9 mouse cellular contexts compared by ENCODE assay signal in the genomic region with DNA sequence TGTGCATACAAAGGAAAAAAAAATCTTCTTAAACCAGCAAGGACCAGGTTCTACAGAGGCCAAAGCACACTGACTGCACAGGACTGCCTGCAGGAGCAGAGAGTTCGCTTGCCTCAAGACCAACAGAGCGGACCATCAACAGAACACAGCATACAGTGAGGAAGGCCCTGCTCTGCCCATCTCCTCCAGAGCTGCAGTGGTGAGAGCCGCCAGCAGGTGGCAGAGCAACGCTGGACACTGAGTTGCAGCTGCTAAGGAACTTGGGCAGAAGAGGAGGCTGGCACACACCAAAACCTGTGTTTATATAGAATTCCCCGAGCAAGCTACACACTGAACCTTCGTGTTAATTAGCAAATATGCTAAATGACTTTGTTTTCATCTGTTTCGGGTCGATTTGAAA. TPM values are rescaled to one million over a fixed set of nuclear protein-coding genes. Genes with fewer than 3 reads are reported as not detected.
DNase-seq lines count a peak whose midpoint lies in the region; ATAC-seq and TF ChIP-seq lines count a peak whose summit lies in the region.
"Had no signal": no experiment of that assay in that cellular context is flagged by ENCODE, and none has a peak within 500 bp of the region (broad histone marks: within the 10 kb centered on the region; RNA-seq: fewer than 3 reads in every experiment).

No protein-coding gene starts in this region.

- H3K27me3 ChIP-seq in E14TG2a.4 (ENCODE audit: insufficient read depth, low read length), result no peaks in the 10 kb centered on the region
- H3K27me3 ChIP-seq in forebrain, embryonic 10.5 days (ENCODE audit: poor library complexity, severe bottlenecking), result no peaks in the 10 kb centered on the region
- H3K27me3 ChIP-seq in liver, postnatal 0 days (ENCODE audit: insufficient read depth, low read length), result no peaks in the 10 kb centered on the region
- no peaks in the 10 kb centered on the region for H3K27me3 ChIP-seq in neural tube, embryonic 15.5 days (replicated peaks)
- no peaks in the 10 kb centered on the region for H3K27me3 ChIP-seq in testis, adult 2 months (ENCODE audit: control insufficient read depth, insufficient read depth, low read length)
- H3K27me3 ChIP-seq: heart, embryonic 13.5 days had no signal

- no peak overlapping the region for H3K27ac ChIP-seq in forebrain, embryonic 10.5 days
- H3K27ac ChIP-seq in liver, postnatal 0 days (ENCODE audit: low read depth), result no peak overlapping the region
- no peak overlapping the region for H3K27ac ChIP-seq in neural tube, embryonic 15.5 days (replicated peaks)
- no peak overlapping the region for H3K27ac ChIP-seq in testis, adult 2 months (ENCODE audit: control insufficient read depth, insufficient read depth, low read depth, low read length)
- H3K27ac ChIP-seq: heart, embryonic 13.5 days had no signal

- DNase-seq in brain, embryonic 18.5 days (ENCODE audit: low read depth, low spot score), result peak; percentile 56
- DNase-seq in forebrain, embryonic 10.5 days (ENCODE audit: extremely low spot score, low spot score), result peak; percentile 76
- peak; percentile 42 for DNase-seq in heart, postnatal 25 days (ENCODE audit: low spot score)
- DNase-seq in large intestine, adult 2 months (ENCODE audit: low read depth, low spot score), result peak; percentile 35
- peak; percentile 83 for DNase-seq in liver, postnatal 0 days

- no peak overlapping the region for H3K4me2 ChIP-seq in liver, postnatal 0 days (ENCODE audit: low read depth, low read length)
- H3K4me2 ChIP-seq in neural tube, embryonic 15.5 days, result no peak overlapping the region
- H3K4me2 ChIP-seq: heart, embryonic 13.5 days had no signal

- intact Hi-C loops in heart, postnatal 25 days (cut with DNase I), result loop anchor here (2.0 kb wide), 1 partner anchor 150 kb away; no protein-coding TSS in a partner anchor

- TF ChIP-seq CTCF in E14TG2a.4 (conservative IDR thresholded peaks at IDR 0.05; ENCODE audit: low read length), result peak; percentile 87
- peak; percentile 93 for TF ChIP-seq CTCF in liver, postnatal 0 days (IDR thresholded peaks at IDR 0.05; ENCODE audit: low read depth)
- TF ChIP-seq CTCF in testis, adult 2 months (IDR thresholded peaks at IDR 0.05; ENCODE audit: control insufficient read depth, insufficient read depth, insufficient replicate concordance, low read depth, low read length), result peak; percentile 83; the same call in 1 of the 2 replicates

- H3K9me3 ChIP-seq in E14TG2a.4 (ENCODE audit: low read length), result no peaks in the 10 kb centered on the region
- no peaks in the 10 kb centered on the region for H3K9me3 ChIP-seq in forebrain, embryonic 10.5 days
- H3K9me3 ChIP-seq in liver, postnatal 0 days (ENCODE audit: low read length), result no peaks in the 10 kb centered on the region
- no peaks in the 10 kb centered on the region for H3K9me3 ChIP-seq in neural tube, embryonic 15.5 days (replicated peaks)
- H3K9me3 ChIP-seq: heart, embryonic 13.5 days had no signal

- TF ChIP-seq POLR2A in testis, adult 2 months (IDR thresholded peaks at IDR 0.05; ENCODE audit: control insufficient read depth, low read depth, low read length), result no peak

- no peak overlapping the region for H3K9ac ChIP-seq in liver, postnatal 0 days (replicated peaks)
- no peak overlapping the region for H3K9ac ChIP-seq in neural tube, embryonic 15.5 days (replicated peaks)
- H3K9ac ChIP-seq: heart, embryonic 13.5 days had no signal

- H3K4me1 ChIP-seq in E14TG2a.4 (replicated peaks; ENCODE audit: low read depth, low read length), result peaks cover 4% of the 10 kb centered on the region; the same call in 1 of the 2 replicates
- no peaks in the 10 kb centered on the region for H3K4me1 ChIP-seq in forebrain, embryonic 10.5 days
- no peaks in the 10 kb centered on the region for H3K4me1 ChIP-seq in liver, postnatal 0 days (ENCODE audit: insufficient read depth)
- 0 out of 2 replicates have a peak, but pooled peaks cover 3% of the 10 kb centered on the region for H3K4me1 ChIP-seq in neural tube, embryonic 15.5 days
- H3K4me1 ChIP-seq in testis, adult 2 months (ENCODE audit: control insufficient read depth, insufficient read depth, low read length), result no peaks in the 10 kb centered on the region
- H3K4me1 ChIP-seq: heart, embryonic 13.5 days had no signal

- TF ChIP-seq EP300 in liver, postnatal 0 days (IDR thresholded peaks at IDR 0.05; ENCODE audit: low read depth), result no peak

- ATAC-seq in liver, postnatal 0 days, result 0 out of 2 replicates have a peak, but pooled peaks have one; percentile 48
- peak; percentile 70; the same call in 1 of the 2 replicates for ATAC-seq in neural tube, embryonic 15.5 days (ENCODE audit: low FRiP score)

- no peak overlapping the region for H3K4me3 ChIP-seq in E14TG2a.4 (replicated peaks; ENCODE audit: low read length)
- no peak overlapping the region for H3K4me3 ChIP-seq in forebrain, embryonic 10.5 days
- H3K4me3 ChIP-seq in liver, postnatal 0 days (ENCODE audit: low read depth, low read length), result no peak overlapping the region
- no peak overlapping the region for H3K4me3 ChIP-seq in neural tube, embryonic 15.5 days (replicated peaks)
- H3K4me3 ChIP-seq in testis, adult 2 months (ENCODE audit: control insufficient read depth, low read depth, low read length), result no peak overlapping the region
- H3K4me3 ChIP-seq: heart, embryonic 13.5 days had no signal

- peaks cover 69% of the 10 kb centered on the region for H3K36me3 ChIP-seq in E14TG2a.4 (ENCODE audit: insufficient read depth, low read length)
- H3K36me3 ChIP-seq in forebrain, embryonic 10.5 days (replicated peaks), result peaks cover 72% of the 10 kb centered on the region
- peaks cover 11% of the 10 kb centered on the region for H3K36me3 ChIP-seq in liver, postnatal 0 days (replicated peaks; ENCODE audit: insufficient read depth, low read length)
- H3K36me3 ChIP-seq in neural tube, embryonic 15.5 days, result peaks cover 16% of the 10 kb centered on the region; the same call in 1 of the 2 replicates
- peaks cover 1% of the 10 kb centered on the region for H3K36me3 ChIP-seq in testis, adult 2 months (ENCODE audit: control insufficient read depth, insufficient read depth, low read length)

- WGBS in forebrain, embryonic 10.5 days, result 31% methylated on average over 8 of the region's 8 CpGs
- 23% methylated on average over 8 of the region's 8 CpGs for WGBS in large intestine, adult 2 months
- WGBS in liver, postnatal 0 days (ENCODE audit: insufficient replicate concordance), result 27% methylated on average over 8 of the region's 8 CpGs
- 28% methylated on average over 8 of the region's 8 CpGs for WGBS in neural tube, embryonic 15.5 days

RNA-seq across cellular contexts. Expression of a gene that starts 42.8 kb away (rescaled TPM):
- not detected in 2 replicates for polyA plus RNA-seq in forebrain, embryonic 10.5 days (2016; fragmentation: Nextera tagmentation; extraction: Ambion mirVana)
- not detected for total RNA-seq in heart, postnatal 25 days (2021)
- 0.16 and 0.30 TPM in 2 replicates for polyA plus RNA-seq in large intestine, adult 2 months (2012; rRNA removed)
- polyA plus RNA-seq in liver, postnatal 0 days (2015; fragmentation: Nextera tagmentation; extraction: Ambion mirVana), result not detected in 2 replicates
- polyA plus RNA-seq in neural tube, embryonic 15.5 days (2015; fragmentation: Nextera tagmentation; extraction: Ambion mirVana), result not detected in 2 replicates
- polyA plus RNA-seq in testis, adult 2 months (2012; rRNA removed), result 0.16 and 0.35 TPM in 2 replicates
- polyA plus RNA-seq: heart, embryonic 13.5 days had no signal

RNA-seq across cellular contexts. Expression of a gene that starts 45.1 kb away (rescaled TPM):
- not detected in 2 replicates for polyA plus RNA-seq in forebrain, embryonic 10.5 days (2016; fragmentation: Nextera tagmentation; extraction: Ambion mirVana)
- not detected for total RNA-seq in heart, postnatal 25 days (2021)
- not detected in 2 replicates for polyA plus RNA-seq in large intestine, adult 2 months (2012; rRNA removed)
- not detected in 2 replicates for polyA plus RNA-seq in liver, postnatal 0 days (2015; fragmentation: Nextera tagmentation; extraction: Ambion mirVana)
- not detected in 2 replicates for polyA plus RNA-seq in neural tube, embryonic 15.5 days (2015; fragmentation: Nextera tagmentation; extraction: Ambion mirVana)
- polyA plus RNA-seq in testis, adult 2 months (2012; rRNA removed), result 0.52 and 0.59 TPM in 2 replicates
- polyA plus RNA-seq: heart, embryonic 13.5 days had no signal
